Mouse (Mus musculus): ENCODE measurements at regions not wholly inside any gene's neighbourhood (a gene's known extent, or its start where the extent isn't known, plus 50 kb on each side); places are given as distances from the start of the nearest gene placed in this dataset.

GRCm38 (mm10) chr6:6801563-6802259 is 61.4 kb upstream of the Dlx6 start:
- H3K9me3 ChIP-seq (ENCODE audit: control insufficient read depth, low read length), result no peaks in the 10 kb centered on the region
- no peak overlapping the region for H3K27ac ChIP-seq
- WGBS, result 89% methylated on average over 15 of the region's 15 CpGs
- DNase-seq (ENCODE audit: low spot score), result no peak
- no peaks in the 10 kb centered on the region for H3K36me3 ChIP-seq (replicated peaks; ENCODE audit: control insufficient read depth, insufficient read depth)
- no peak overlapping the region for H3K9ac ChIP-seq
- ATAC-seq (ENCODE audit: low FRiP score), result no peak
- H3K4me2 ChIP-seq (replicated peaks), result no peak overlapping the region
- H3K4me3 ChIP-seq (replicated peaks; ENCODE audit: low read length), result no peak overlapping the region
- H3K4me1 ChIP-seq (replicated peaks; ENCODE audit: control insufficient read depth, insufficient read depth, low read length), result no peaks in the 10 kb centered on the region
- no peaks in the 10 kb centered on the region; the same call in 1 of the 2 replicates for H3K27me3 ChIP-seq (ENCODE audit: control insufficient read depth, insufficient read depth, low read length)

All from hindbrain, embryonic 14.5 days (tissue).